Mouse (Mus musculus) retina, adult 2 months (tissue): ENCODE measurements around the gene Lmntd1.
A peak's percentile ranks its signal among the peaks of the same experiment; 100 is the strongest.

Experiments used
- DNase-seq: peaks from one replicate; pipeline ENCODE4 v3.0.0-alpha.2; 2012; ENCODE audit warnings: low read depth, low spot score

Gene Lmntd1

GRCm38 (mm10) chr6:145380961-145381360 is 233.2 kb downstream of the Lmntd1 start:
- DNase-seq = no peak

GRCm38 (mm10) chr6:145379175-145379574 is 234.9 kb downstream of the Lmntd1 start:
- no peak for DNase-seq

DNA sequence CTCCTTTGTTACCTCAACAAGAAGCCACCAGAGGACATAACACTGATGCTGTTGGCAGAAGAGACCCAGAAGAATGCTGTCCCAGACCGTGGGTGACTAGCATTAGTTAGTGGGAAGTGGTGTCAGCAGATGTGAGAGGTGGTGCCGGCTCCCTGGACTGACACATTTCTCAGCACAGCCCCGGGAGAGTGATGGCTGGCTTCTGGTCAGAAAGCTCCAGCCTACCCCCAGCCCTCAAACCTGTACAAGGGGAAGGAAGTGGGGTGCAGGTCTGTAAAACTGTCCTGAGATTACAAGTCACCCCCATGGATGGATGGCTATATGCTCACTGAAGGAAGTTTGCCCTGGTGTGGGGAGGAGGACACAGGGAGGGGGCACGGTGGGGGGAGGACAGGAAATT is 235.4 kb downstream of the Lmntd1 start:
- no peak for DNase-seq

DNA sequence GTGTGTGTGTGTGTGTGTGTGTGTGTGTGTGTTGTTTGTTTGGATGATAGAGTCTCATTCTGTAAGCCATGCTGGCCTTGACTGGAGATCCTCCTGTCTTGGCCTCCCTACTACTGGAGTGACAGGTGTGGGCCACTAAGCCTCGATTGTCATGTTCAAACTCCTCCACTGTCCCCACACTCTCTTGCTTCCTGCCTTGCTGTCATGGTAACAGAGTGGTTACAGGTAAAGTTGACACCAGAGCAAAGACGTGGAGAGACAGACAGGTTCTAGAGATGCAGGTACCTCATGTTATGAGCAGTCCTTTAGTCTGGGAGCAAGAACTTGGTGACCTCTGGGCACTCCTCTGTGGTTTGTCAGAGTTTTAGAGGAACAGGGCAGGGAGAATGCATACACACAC is 239.7 kb downstream of the Lmntd1 start:
- DNase-seq = no peak

- no peak for DNase-seq
These were observed 240.4 kb downstream of the Lmntd1 start for GRCm38 (mm10) chr6:145373712-145374221.

DNA sequence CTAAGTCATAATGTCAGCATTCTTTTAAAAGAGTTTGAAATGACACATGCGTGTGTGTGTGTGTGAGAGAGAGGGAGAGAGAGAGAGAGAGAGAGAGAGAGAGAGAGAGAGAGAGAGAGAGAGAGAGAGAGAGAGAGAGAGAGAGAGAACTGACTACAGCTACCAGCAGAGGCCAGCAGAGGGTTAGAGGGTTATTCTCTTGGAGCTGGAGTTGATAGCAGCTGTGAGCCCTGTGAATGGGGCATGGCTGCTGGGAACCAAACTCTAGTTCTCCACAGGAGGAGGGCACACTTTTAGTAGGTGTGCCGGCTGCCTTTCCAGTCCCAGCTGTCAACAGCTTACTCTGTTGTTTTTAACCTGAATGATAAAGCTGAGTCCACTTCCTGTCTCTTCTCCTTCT is 242.1 kb downstream of the Lmntd1 start:
- no peak for DNase-seq

DNA sequence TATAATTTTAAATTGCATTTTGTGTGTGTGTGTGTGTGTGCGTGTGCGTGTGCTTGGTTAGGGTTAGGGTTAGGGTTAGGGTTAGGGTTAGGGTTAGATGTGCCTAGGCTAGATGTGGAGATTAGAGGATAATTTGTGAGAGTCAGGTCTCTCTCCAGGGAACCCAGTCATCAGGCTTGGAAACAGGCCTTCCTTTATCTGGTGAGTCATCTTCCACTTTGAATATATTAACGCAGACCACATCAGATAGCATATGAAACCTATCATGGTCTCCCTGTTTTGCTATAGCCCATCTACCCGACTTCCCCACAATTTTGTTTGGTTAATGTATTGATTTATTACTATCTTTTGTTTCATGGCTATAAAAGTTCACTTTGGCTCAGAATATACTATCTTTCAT is 242.5 kb downstream of the Lmntd1 start:
- no peak for DNase-seq

- DNase-seq = no peak
These were observed 243.8 kb downstream of the Lmntd1 start for GRCm38 (mm10) chr6:145370302-145370701.

GRCm38 (mm10) chr6:145369290-145369689 is 244.8 kb downstream of the Lmntd1 start:
- DNase-seq = no peak

DNA sequence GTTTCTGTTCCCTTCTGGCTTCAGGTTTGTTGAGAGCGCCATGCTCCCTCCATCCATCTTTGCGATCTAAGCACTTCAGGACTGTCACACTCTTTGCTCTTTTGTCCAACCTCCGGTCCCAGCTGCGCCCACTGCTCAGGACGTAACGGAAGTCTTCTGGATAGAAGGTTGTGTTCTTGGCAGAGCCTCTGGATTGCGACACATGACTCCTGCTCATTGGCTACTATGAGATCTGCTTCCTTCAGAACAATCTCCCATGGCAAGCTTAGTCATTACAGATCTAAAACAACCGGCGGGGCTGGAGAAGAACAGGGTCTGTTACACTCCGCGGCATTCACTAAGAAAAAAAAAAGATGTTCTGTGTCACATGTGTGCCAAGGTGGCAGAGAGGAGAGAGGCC is 247.6 kb downstream of the Lmntd1 start:
- DNase-seq = no peak

GRCm38 (mm10) chr6:145363698-145364097 is 250.4 kb downstream of the Lmntd1 start:
- DNase-seq = no peak

GRCm38 (mm10) chr6:145361109-145361694 is 252.9 kb downstream of the Lmntd1 start:
- no peak for DNase-seq

- DNase-seq = peak; percentile 46
These were observed 254.4 kb downstream of the Lmntd1 start for GRCm38 (mm10) chr6:145359470-145360430.

DNA sequence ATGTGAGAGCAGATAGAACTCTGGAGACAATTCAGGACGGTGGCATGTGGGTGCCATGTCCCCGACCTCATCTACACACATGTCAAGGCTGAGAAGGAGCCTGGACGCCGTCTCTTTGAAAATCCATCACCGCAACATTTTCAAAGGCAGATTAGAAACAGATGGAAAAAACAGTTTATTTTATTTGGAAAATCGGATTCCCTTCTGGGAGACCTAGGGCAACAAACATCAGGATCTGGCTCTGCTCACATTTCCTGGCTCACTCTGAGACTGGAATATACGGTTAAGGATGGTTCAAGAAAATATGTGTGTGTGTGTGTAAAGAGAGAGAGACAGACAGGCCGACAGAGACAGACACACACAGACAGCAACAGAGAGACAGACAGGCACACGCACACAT is 256.1 kb downstream of the Lmntd1 start:
- no peak for DNase-seq

DNA sequence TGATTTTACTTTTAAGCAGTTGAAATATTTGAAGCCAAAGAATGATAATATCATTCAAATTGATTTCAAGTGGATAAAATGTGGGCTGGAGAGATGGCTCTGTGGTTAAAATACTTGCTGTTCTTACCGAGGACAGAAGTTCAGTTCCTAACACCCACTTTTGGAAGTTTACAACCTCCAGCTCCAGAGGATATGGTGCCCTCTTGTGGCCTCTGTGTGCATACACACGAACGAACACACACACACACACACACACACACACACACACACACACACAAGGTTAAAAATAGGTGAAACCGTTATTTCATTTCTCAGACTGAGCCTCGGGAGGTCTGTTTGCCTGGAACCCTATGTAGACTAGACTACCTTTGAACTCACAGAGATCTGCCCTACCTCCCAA is 260.3 kb downstream of the Lmntd1 start:
- no peak for DNase-seq

GRCm38 (mm10) chr6:145352705-145353104 is 261.4 kb downstream of the Lmntd1 start:
- no peak for DNase-seq

DNA sequence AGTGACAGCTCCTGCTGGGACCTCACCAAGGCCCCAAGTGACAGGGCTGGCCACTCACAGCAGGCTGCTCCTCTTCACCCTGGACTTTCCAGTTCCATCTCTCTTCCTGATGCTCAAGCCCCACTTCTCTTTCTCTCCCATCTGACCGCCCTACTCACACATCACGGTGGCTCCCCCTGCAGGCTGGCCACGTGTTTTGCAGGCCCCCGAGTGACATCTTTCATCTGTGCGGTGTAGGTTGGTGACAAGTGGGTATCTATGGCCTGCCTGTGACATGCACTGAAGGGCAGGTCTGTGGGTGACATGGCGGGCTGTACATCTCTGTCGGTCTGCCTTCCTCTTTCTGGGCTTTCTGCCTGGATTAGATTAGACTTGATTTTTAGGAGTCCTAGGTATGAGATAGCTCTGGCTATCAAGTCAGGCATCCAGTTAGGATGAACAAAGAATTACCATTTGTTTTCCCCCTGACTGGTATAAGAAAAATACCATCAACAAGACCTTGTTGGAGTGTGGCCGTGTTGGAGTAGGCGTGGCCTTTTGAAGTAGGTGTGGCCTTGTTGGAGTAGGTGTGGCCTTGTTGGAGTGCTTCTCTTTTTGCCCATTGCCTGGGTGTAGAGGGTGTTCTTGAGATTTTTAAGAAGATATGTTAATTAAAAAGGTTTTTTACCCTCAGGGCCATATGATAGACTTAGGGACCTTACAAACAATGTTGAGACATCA is 265.8 kb downstream of the Lmntd1 start:
- no peak for DNase-seq

DNA sequence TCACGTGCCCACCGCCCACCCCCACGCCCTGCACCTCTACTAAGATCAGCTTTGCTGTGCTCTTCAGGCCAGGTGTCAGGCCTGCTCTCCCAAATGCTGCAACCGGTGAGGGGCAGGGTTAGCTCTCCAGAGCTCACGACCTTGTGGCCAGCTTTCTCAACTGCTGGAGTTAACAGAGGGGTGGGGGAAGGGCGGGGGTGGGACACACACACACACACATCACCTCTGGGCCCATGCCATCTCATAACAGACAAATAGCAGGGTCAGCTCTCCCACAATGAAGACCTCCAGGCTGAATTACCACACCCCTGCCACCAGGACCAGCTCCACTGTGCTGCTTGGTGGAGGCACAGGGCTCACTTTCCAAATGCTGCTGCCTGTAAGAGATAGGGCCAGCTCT is 266.5 kb downstream of the Lmntd1 start:
- no peak for DNase-seq

- DNase-seq = no peak
These were observed 267.1 kb downstream of the Lmntd1 start for GRCm38 (mm10) chr6:145346789-145347557.

DNA sequence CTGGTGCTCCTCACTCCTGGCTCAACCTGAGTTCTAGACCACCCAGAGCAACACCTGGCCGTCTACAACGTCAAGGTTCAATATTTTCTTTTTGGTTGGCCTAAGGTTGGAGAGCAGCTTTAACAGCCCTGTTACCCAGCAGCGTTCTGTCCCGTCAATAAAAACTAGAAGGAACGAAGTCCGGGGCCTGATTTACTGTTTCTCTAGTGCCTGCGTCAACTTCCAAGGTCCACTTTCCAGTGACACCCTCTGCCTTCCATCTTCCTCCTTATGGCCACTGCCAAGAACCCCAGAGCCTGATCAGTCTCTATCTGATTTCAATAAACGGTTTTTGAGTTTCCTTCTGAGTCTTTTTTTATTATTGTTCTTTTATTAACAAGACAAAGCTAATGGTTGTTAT is 267.8 kb downstream of the Lmntd1 start:
- DNase-seq = no peak

GRCm38 (mm10) chr6:145344719-145345118 is 269.4 kb downstream of the Lmntd1 start:
- DNase-seq = no peak
